Mouse (Mus musculus) heart, postnatal 0 days (tissue): ENCODE data around the gene Aldob. TPM values are rescaled to one million over a fixed set of nuclear protein-coding genes. Genes with fewer than 3 reads are reported as not detected.

Experiments used
- ATAC-seq: fragments of 200-750 bp; cut with Nextera tagmentation; 2 replicates; pipeline ENCODE4 v1.8.0; 2017; ENCODE audit warnings: low read depth, moderate number of reproducible peaks, moderate library complexity; ENCODE audit not compliant: insufficient read depth
- DNase-seq: peaks from one replicate; pipeline ENCODE4 v3.0.0-alpha.2; 2016; ENCODE audit warnings: low spot score
- H3K27ac ChIP-seq: fragments of 300-500 bp; sonication (generic); 2 replicates; pipeline ENCODE4 v1.5.1; 2014; ENCODE audit warnings: low read depth, mild to moderate bottlenecking
- H3K27me3 ChIP-seq: fragments of 300-500 bp; sonication (generic); 2 replicates; pipeline ENCODE4 v1.6.1; 2014; ENCODE audit warnings: low read length, mixed read lengths; ENCODE audit not compliant: control insufficient read depth, insufficient read depth
- H3K36me3 ChIP-seq: fragments of 300-500 bp; sonication (generic); replicated peaks from 2 replicates; pipeline ENCODE4 v1.6.1; 2014; ENCODE audit warnings: low read length, mixed read lengths; ENCODE audit not compliant: control insufficient read depth, insufficient read depth
- H3K4me1 ChIP-seq: fragments of 300-500 bp; sonication (generic); 2 replicates; pipeline ENCODE4 v1.6.1; 2014; ENCODE audit warnings: antibody characterized with exemption; ENCODE audit not compliant: control insufficient read depth, insufficient read depth
- H3K4me2 ChIP-seq: fragments of 300-500 bp; sonication (generic); 2 replicates; pipeline ENCODE4 v1.6.1; 2014; ENCODE audit warnings: low read depth, mild to moderate bottlenecking, low read length, moderate library complexity
- H3K4me3 ChIP-seq: fragments of 300-500 bp; sonication (generic); 2 replicates; pipeline ENCODE4 v1.5.1; 2014; ENCODE audit warnings: low read depth, low read length
- H3K9ac ChIP-seq: fragments of 300-500 bp; sonication (generic); replicated peaks from 2 replicates; pipeline ENCODE4 v1.6.1; 2014; ENCODE audit warnings: low read depth, low read length, mixed read lengths
- H3K9me3 ChIP-seq: fragments of 300-500 bp; sonication (generic); replicated peaks from 2 replicates; pipeline ENCODE4 v1.6.1; 2016; ENCODE audit warnings: low read length; ENCODE audit not compliant: control insufficient read depth
- CTCF ChIP-seq: IDR thresholded peaks from 2 replicates; pipeline ENCODE4 v1.5.1; 2016; ENCODE audit warnings: antibody characterized with exemption, control low read depth, low read depth
- EP300 ChIP-seq: IDR thresholded peaks from 2 replicates; pipeline ENCODE4 v1.6.1; 2016; ENCODE audit warnings: antibody characterized with exemption, low read depth
- WGBS: fragments of 180-500 bp; shearing (Covaris S2); extraction: QIAGEN DNeasy Blood & Tissue Kit; methylation state at CpG from one replicate; pipeline ENCODE4 v1.1.7; 2014; 5-methylcytosine and 5-hydroxymethylcytosine counted together
- polyA plus RNA-seq: library from polyadenylated mRNA; unstranded; fragments of >200 nt; fragmentation: Nextera tagmentation; extraction: Ambion mirVana; gene quantifications from 2 replicates; pipeline ENCODE4 v1.2.1, GENCODE M21; 2015
- total RNA-seq: library from RNA; depleted of rRNA; stranded (reverse); fragments of >200 nt; gene quantifications from 2 replicates; pipeline ENCODE4 v1.2.3, GENCODE M21; 2014; ENCODE audit warnings: low replicate concordance

Aldob gene
- total and polyA plus RNA-seq, 2 experiments from 2014 or later, result 0.22 to 2.3 TPM

- peak overlapping the region; percentile 88 for H3K27ac ChIP-seq
- no peaks in the 10 kb centered on the region for H3K9me3 ChIP-seq
- DNase-seq, result peak; percentile 85
- no peak overlapping the region for H3K9ac ChIP-seq
- peak overlapping the region; percentile 22; the same call in 1 of the 2 replicates for H3K4me2 ChIP-seq
- H3K4me1 ChIP-seq, result peaks cover 35% of the 10 kb centered on the region
- H3K27me3 ChIP-seq, result no peaks in the 10 kb centered on the region
- TF ChIP-seq CTCF (no peak), EP300 (no peak)
- peaks cover 7% of the 10 kb centered on the region; the same call in 1 of the 2 replicates for H3K36me3 ChIP-seq
- ATAC-seq, result peak; percentile 85
- 18% methylated on average over 7 of the region's 7 CpGs for WGBS
- no peak overlapping the region for H3K4me3 ChIP-seq
Observed at GRCm38 (mm10) chr4:49585524-49586101, 36.3 kb upstream of the Aldob start.

DNA sequence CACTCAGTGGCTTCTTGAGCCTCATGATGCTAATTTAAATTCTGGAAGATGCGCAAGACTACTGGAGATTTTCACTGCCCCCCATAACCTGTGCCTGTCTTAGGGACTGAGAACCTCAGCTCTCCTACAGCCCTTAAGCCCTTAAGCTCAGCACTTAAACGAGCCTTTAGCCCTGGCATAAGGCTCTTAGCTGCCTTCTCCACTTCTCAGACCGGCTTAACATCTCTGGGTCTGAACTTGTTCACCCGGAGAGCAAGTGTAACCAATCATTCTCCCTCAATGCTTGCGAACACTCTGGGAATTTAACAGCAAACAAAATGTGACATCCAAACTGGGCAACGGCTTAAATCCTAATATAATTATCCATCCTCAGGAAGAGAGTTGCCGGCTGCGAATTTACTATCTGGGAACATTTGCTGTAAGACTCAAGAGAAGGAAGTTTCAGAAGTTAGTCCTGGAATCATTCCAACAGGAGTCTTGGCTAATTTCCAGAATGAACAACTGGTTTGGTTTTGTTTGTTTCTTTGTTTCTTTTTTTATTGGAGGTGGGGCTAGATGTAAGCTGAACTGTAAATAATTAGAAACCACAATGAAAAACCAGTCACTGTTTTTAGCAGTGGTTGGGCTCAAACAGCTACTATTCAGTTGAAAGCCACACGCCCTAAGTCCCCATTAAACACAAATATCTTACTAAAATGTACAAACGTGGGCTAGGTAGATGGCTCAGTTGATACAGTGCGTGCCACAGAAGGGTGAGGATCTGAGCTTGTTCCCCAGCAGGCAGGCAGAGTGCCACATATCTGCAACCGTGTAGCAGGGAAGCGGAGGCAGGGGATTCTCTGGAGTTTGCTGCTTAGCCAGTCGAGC lies 34.9 kb upstream of the Aldob start:
- Histone ChIP-seq H3K4me3 (no peak overlapping the region), H3K27ac (peak overlapping the region; percentile 88), H3K36me3 (peaks cover 7% of the 10 kb centered on the region; the same call in 1 of the 2 replicates), H3K4me1 (peaks cover 35% of the 10 kb centered on the region), H3K9me3 (no peaks in the 10 kb centered on the region), H3K4me2 (peak overlapping the region; percentile 3; the same call in 1 of the 2 replicates), H3K9ac (no peak overlapping the region), H3K27me3 (no peaks in the 10 kb centered on the region)
- no peak for TF ChIP-seq CTCF
- TF ChIP-seq EP300, result no peak
- WGBS, result 30% methylated on average over 14 of the region's 14 CpGs
- peak; percentile 10 for DNase-seq
- ATAC-seq, result no peak

DNA sequence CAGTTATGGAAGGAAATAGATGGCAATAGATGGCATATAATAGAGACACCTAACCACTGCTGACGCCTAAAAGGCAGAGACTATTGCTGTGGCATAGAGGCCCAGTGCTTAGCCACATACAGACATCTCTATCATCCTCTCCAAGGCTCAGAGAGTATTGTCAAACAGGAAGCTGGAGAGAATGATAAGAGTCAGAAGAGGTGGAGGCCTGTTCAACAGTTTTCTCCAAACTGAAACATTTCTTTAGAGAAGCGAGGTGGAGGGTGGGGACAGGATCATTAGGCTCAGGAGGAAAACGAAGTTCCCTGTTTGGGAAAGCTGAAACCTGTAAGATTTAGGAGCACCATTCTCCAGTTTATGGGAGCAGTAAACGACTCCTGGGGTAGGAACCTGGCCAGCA lies 31.9 kb upstream of the Aldob start:
- no peaks in the 10 kb centered on the region for H3K9me3 ChIP-seq
- ATAC-seq, result no peak
- no peaks in the 10 kb centered on the region; the same call in 1 of the 2 replicates for H3K36me3 ChIP-seq
- no peak overlapping the region for H3K27ac ChIP-seq
- TF ChIP-seq CTCF (no peak), EP300 (no peak)
- H3K4me2 ChIP-seq, result no peak overlapping the region
- DNase-seq, result no peak
- H3K4me1 ChIP-seq, result peaks cover 27% of the 10 kb centered on the region
- WGBS, result 59% methylated on average over 4 of the region's 4 CpGs
- no peak overlapping the region for H3K9ac ChIP-seq
- H3K27me3 ChIP-seq, result no peaks in the 10 kb centered on the region
- H3K4me3 ChIP-seq, result no peak overlapping the region

DNA sequence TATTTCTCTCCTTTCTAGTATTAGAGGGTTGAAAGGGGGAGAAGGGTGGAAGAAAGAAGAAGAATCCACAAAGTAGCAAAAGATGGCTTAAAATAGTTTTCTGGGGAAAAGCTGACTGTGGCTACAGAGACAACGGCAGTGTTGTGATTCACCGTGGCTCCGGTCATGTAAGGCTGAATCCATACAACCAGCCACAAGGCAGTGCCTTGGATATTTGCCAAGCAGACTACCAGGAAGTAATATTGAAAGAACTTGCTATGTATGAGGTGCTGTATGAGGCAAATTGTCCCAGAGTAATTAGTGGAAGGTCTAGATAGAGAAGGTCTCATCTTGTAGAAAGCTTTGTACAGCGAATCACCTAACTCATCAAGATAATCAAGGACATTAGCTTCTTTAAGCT lies 22.8 kb upstream of the Aldob start:
- Histone ChIP-seq H3K9ac (no peak overlapping the region), H3K36me3 (no peaks in the 10 kb centered on the region), H3K4me3 (no peak overlapping the region), H3K27ac (no peak overlapping the region), H3K27me3 (no peaks in the 10 kb centered on the region), H3K9me3 (no peaks in the 10 kb centered on the region), H3K4me2 (no peak overlapping the region), H3K4me1 (no peaks in the 10 kb centered on the region)
- 66% methylated on average over 4 of the region's 4 CpGs for WGBS
- DNase-seq (no peak), ATAC-seq (no peak)
- TF ChIP-seq CTCF, result no peak
- no peak for TF ChIP-seq EP300

GRCm38 (mm10) chr4:49567613-49568012 lies 18.3 kb upstream of the Aldob start:
- no peaks in the 10 kb centered on the region for H3K36me3 ChIP-seq
- peak; percentile 55; the same call in 1 of the 2 replicates for ATAC-seq
- 14% methylated on average over 3 of the region's 3 CpGs for WGBS
- no peaks in the 10 kb centered on the region for H3K27me3 ChIP-seq
- H3K4me1 ChIP-seq, result no peaks in the 10 kb centered on the region
- H3K9me3 ChIP-seq, result no peaks in the 10 kb centered on the region
- no peak overlapping the region for H3K9ac ChIP-seq
- no peak overlapping the region for H3K27ac ChIP-seq
- peak; percentile 83 for DNase-seq
- peak; percentile 94 for TF ChIP-seq CTCF
- TF ChIP-seq EP300, result no peak
- H3K4me3 ChIP-seq, result no peak overlapping the region
- H3K4me2 ChIP-seq, result no peak overlapping the region
